Mouse (Mus musculus) left cerebral cortex, adult 18-20 months (tissue): ENCODE results near the gene Pop7. TPM values are rescaled to one million over a fixed set of nuclear protein-coding genes. Genes with fewer than 3 reads are reported as not detected.

ENCODE experiments used
- microRNA-seq, 2 experiments: library from miRNA; unstranded; fragments of <30 nt; microRNA quantifications; one replicate each; pipeline ENCODE4 v1.2.0; 2021
- total RNA-seq, 2 experiments: library from RNA; stranded (reverse); gene quantifications; 2 replicates each; pipeline ENCODE4 v1.2.3; 2021

Gene Pop7
- total RNA-seq, 2 experiments from 2014 or later, result 31.3 to 33.3 TPM

Small RNAs within 50 kb of the gene (microRNA-seq; reads per million reads assigned to microRNA genes)
- 2.7 to 3.6 reads per million in 2 experiments for gene Mir6418

Other genes with a start within 250 kb of the Pop7 start
- gene Ache, start 215.0 kb downstream of the Pop7 start, total RNA-seq, result 10 to 100 TPM; 50.0 to 54.6 TPM
- gene Ufsp1, start 207.9 kb downstream of the Pop7 start, total RNA-seq, result 10 to 100 TPM; 12.2 to 13.4 TPM
- 100 to 1,000 TPM; 185 to 191 TPM for gene Srrt, start 194.8 kb downstream of the Pop7 start, total RNA-seq
- gene Trip6, start 188.1 kb downstream of the Pop7 start, total RNA-seq, result 1 to 10 TPM; 4.8 to 5.9 TPM
- gene Slc12a9, start 168.9 kb downstream of the Pop7 start, total RNA-seq, result 10 to 100 TPM; 20.3 to 23.9 TPM
- 1 to 10 TPM; 5.5 to 5.8 TPM for gene Ephb4, start 152.4 kb downstream of the Pop7 start, total RNA-seq
- gene Zan, start 25.5 kb downstream of the Pop7 start, total RNA-seq, result under 1 TPM; 0.12 to 0.30 TPM
- 10 to 100 TPM; 62.3 to 65.6 TPM for gene Gigyf1, start 16.0 kb upstream of the Pop7 start, total RNA-seq
- gene Epo, start 30.7 kb upstream of the Pop7 start, total RNA-seq, result not detected
- 100 to 1,000 TPM; 607 to 661 TPM for gene Gnb2, start 31.0 kb upstream of the Pop7 start, total RNA-seq
- 100 to 1,000 TPM; 112 to 115 TPM for gene Actl6b, start 51.0 kb upstream of the Pop7 start, total RNA-seq
- gene Tfr2, start 67.3 kb upstream of the Pop7 start, total RNA-seq, result 10 to 100 TPM; 12.8 to 13.2 TPM
- gene Mospd3, start 98.5 kb upstream of the Pop7 start, total RNA-seq, result 10 to 100 TPM; 23.0 to 24.6 TPM
- gene Pcolce, start 111.3 kb upstream of the Pop7 start, total RNA-seq, result 10 to 100 TPM; 12.6 to 15.2 TPM
- under 1 TPM; 0.21 to 0.45 TPM for gene Fbxo24, start 126.5 kb upstream of the Pop7 start, total RNA-seq
- gene Lrch4, start 126.6 kb upstream of the Pop7 start, total RNA-seq, result 10 to 100 TPM; 13.8 to 14.3 TPM
- 10 to 100 TPM in 1 of 2 experiments, 1 to 10 TPM in 1; 9.7 to 10.1 TPM for gene Gm20605, start 126.7 kb upstream of the Pop7 start, total RNA-seq
- gene Sap25, start 138.8 kb upstream of the Pop7 start, total RNA-seq, result 10 to 100 TPM in 1 of 2 experiments, 1 to 10 TPM in 1; 6.9 to 10.6 TPM
- under 1 TPM; 0.44 to 0.87 TPM for gene Irs3, start 143.2 kb upstream of the Pop7 start, total RNA-seq
- 10 to 100 TPM; 46.9 to 48.9 TPM for gene Agfg2, start 182.2 kb upstream of the Pop7 start, total RNA-seq
- 10 to 100 TPM; 80.1 to 82.0 TPM for gene Nyap1, start 239.1 kb upstream of the Pop7 start, total RNA-seq
- gene Tsc22d4, start 243.2 kb upstream of the Pop7 start, total RNA-seq, result 100 to 1,000 TPM; 139 to 145 TPM